Mouse (Mus musculus) myocyte (in vitro differentiated cells): ENCODE data around the gene Gm973.

ENCODE experiments used
- CEBPB ChIP-seq: IDR thresholded peaks from 2 replicates; pipeline ENCODE4 v1.6.1; 2011; ENCODE audit warnings: mild to moderate bottlenecking, moderate library complexity; ENCODE audit not compliant: poor library complexity, insufficient read depth, severe bottlenecking
- POLR2A ChIP-seq: IDR thresholded peaks from one replicate; pipeline ENCODE4 v1.6.1; 2011; ENCODE audit warnings: low read depth, mild to moderate bottlenecking, control low read depth, moderate library complexity; ENCODE audit not compliant: insufficient read length
- POLR2AphosphoS2 ChIP-seq: IDR thresholded peaks from one replicate; pipeline ENCODE4 v1.6.1; 2011; ENCODE audit warnings: low read depth, control low read depth; ENCODE audit not compliant: insufficient read length
- TCF12 ChIP-seq: IDR thresholded peaks from one replicate; pipeline ENCODE4 v1.6.1; 2011; ENCODE audit warnings: mild to moderate bottlenecking, control low read depth; ENCODE audit not compliant: poor library complexity, insufficient read depth, severe bottlenecking

GRCm38 (mm10) chr1:59683926-59684818, 168.1 kb downstream of the Gm973 start:
- no peak for TF ChIP-seq CEBPB
- TF ChIP-seq POLR2AphosphoS2 = no peak
- TF ChIP-seq TCF12 = no peak
- no peak for TF ChIP-seq POLR2A
